Mouse (Mus musculus) liver, postnatal 0 days (tissue): ENCODE measurements at regions not wholly inside any gene's neighbourhood (a gene's known extent, or its start where the extent isn't known, plus 50 kb on each side); places are given as distances from the start of the nearest gene placed in this dataset.

Experiments used
- ATAC-seq: fragments of 200-750 bp; cut with Nextera tagmentation; 2 replicates; pipeline ENCODE4 v1.8.0; 2017; ENCODE audit warnings: mild to moderate bottlenecking, moderate library complexity
- DNase-seq: peaks from one replicate; pipeline ENCODE4 v3.0.0-alpha.2; 2016
- H3K27ac ChIP-seq: fragments of 300-500 bp; sonication (generic); 2 replicates; pipeline ENCODE4 v1.5.1; 2014; ENCODE audit warnings: antibody characterized with exemption, moderate library complexity, mild to moderate bottlenecking, low read depth
- H3K27me3 ChIP-seq: fragments of 300-500 bp; sonication (generic); 2 replicates; pipeline ENCODE4 v1.6.1; 2014; ENCODE audit warnings: low read length, control low read depth, mixed read lengths; ENCODE audit not compliant: insufficient read depth
- H3K36me3 ChIP-seq: fragments of 300-500 bp; sonication (generic); replicated peaks from 2 replicates; pipeline ENCODE4 v1.6.1; 2014; ENCODE audit warnings: mild to moderate bottlenecking, control low read depth, low read length, moderate library complexity, mixed read lengths; ENCODE audit not compliant: insufficient read depth
- H3K4me1 ChIP-seq: fragments of 300-500 bp; sonication (generic); 2 replicates; pipeline ENCODE4 v1.6.1; 2014; ENCODE audit warnings: antibody characterized with exemption, mild to moderate bottlenecking, control low read depth; ENCODE audit not compliant: insufficient read depth
- H3K4me2 ChIP-seq: fragments of 300-500 bp; sonication (generic); 2 replicates; pipeline ENCODE4 v1.6.1; 2014; ENCODE audit warnings: low read depth, mild to moderate bottlenecking, low read length, moderate library complexity, mixed read lengths
- H3K4me3 ChIP-seq: fragments of 300-500 bp; sonication (generic); 2 replicates; pipeline ENCODE4 v1.5.1; 2014; ENCODE audit warnings: low read depth, low read length
- H3K9ac ChIP-seq: fragments of 300-500 bp; sonication (generic); replicated peaks from 2 replicates; pipeline ENCODE4 v1.6.1; 2014; ENCODE audit warnings: mild to moderate bottlenecking, moderate library complexity
- H3K9me3 ChIP-seq: fragments of 300-500 bp; sonication (generic); 2 replicates; pipeline ENCODE4 v1.6.1; 2016; ENCODE audit warnings: mild to moderate bottlenecking, control low read depth, low read length, mixed read lengths
- CTCF ChIP-seq: sonication (generic); IDR thresholded peaks from 2 replicates; pipeline ENCODE4 v1.5.1; 2016; ENCODE audit warnings: antibody characterized with exemption, low read depth
- EP300 ChIP-seq: IDR thresholded peaks from 2 replicates; pipeline ENCODE4 v1.6.1; 2016; ENCODE audit warnings: antibody characterized with exemption, low read depth, mild to moderate bottlenecking
- WGBS: fragments of 180-500 bp; shearing (Covaris S2); extraction: QIAGEN DNeasy Blood & Tissue Kit; methylation state at CpG from one replicate; pipeline ENCODE4 v1.1.7; 2014; ENCODE audit not compliant: insufficient replicate concordance; 5-methylcytosine and 5-hydroxymethylcytosine counted together

GRCm38 (mm10) chr1:80036436-80036835 lies 175.5 kb upstream of the Serpine2 start:
- H3K36me3 ChIP-seq: no peaks in the 10 kb centered on the region
- no peaks in the 10 kb centered on the region for H3K9me3 ChIP-seq
- ATAC-seq (no peak), DNase-seq (no peak)
- no peak overlapping the region for H3K4me3 ChIP-seq
- TF ChIP-seq CTCF: no peak
- TF ChIP-seq EP300: no peak
- 90% methylated on average over 4 of the region's 4 CpGs for WGBS
- no peak overlapping the region for H3K4me2 ChIP-seq
- no peak overlapping the region for H3K9ac ChIP-seq
- H3K4me1 ChIP-seq: peaks cover 13% of the 10 kb centered on the region
- no peak overlapping the region for H3K27ac ChIP-seq
- H3K27me3 ChIP-seq: no peaks in the 10 kb centered on the region

GRCm38 (mm10) chr1:80033522-80033921 lies 172.5 kb upstream of the Serpine2 start:
- Histone ChIP-seq H3K9ac (no peak overlapping the region), H3K4me1 (peaks cover 31% of the 10 kb centered on the region), H3K36me3 (no peaks in the 10 kb centered on the region), H3K4me3 (no peak overlapping the region), H3K4me2 (no peak overlapping the region), H3K27ac (no peak overlapping the region), H3K9me3 (no peaks in the 10 kb centered on the region), H3K27me3 (no peaks in the 10 kb centered on the region)
- ATAC-seq (no peak), DNase-seq (no peak)
- WGBS: 52% methylated on average over 6 of the region's 6 CpGs
- TF ChIP-seq CTCF (no peak), EP300 (no peak)

GRCm38 (mm10) chr1:80033121-80033520 lies 172.1 kb upstream of the Serpine2 start:
- DNase-seq (no peak), ATAC-seq (no peak)
- WGBS: 64% methylated on average over 2 of the region's 2 CpGs
- Histone ChIP-seq H3K4me3 (no peak overlapping the region), H3K4me2 (no peak overlapping the region), H3K9ac (no peak overlapping the region), H3K27me3 (no peaks in the 10 kb centered on the region), H3K36me3 (no peaks in the 10 kb centered on the region), H3K27ac (no peak overlapping the region), H3K4me1 (peaks cover 31% of the 10 kb centered on the region), H3K9me3 (no peaks in the 10 kb centered on the region)
- no peak for TF ChIP-seq EP300
- no peak for TF ChIP-seq CTCF

- H3K4me1 ChIP-seq: peaks cover 31% of the 10 kb centered on the region
- H3K9ac ChIP-seq: no peak overlapping the region
- H3K4me3 ChIP-seq: no peak overlapping the region
- no peak overlapping the region for H3K4me2 ChIP-seq
- no peaks in the 10 kb centered on the region for H3K27me3 ChIP-seq
- no peak overlapping the region for H3K27ac ChIP-seq
- no peaks in the 10 kb centered on the region for H3K9me3 ChIP-seq
- no peaks in the 10 kb centered on the region for H3K36me3 ChIP-seq
- no peak for TF ChIP-seq EP300
- no peak for TF ChIP-seq CTCF
- DNase-seq (no peak), ATAC-seq (no peak)
Observed at GRCm38 (mm10) chr1:80032464-80032863, 171.5 kb upstream of the Serpine2 start.

- DNase-seq (no peak), ATAC-seq (peak; percentile 47)
- H3K27ac ChIP-seq: peak overlapping the region; percentile 74
- H3K36me3 ChIP-seq: no peaks in the 10 kb centered on the region
- H3K4me1 ChIP-seq: peaks cover 31% of the 10 kb centered on the region
- TF ChIP-seq CTCF (no peak), EP300 (no peak)
- H3K27me3 ChIP-seq: no peaks in the 10 kb centered on the region
- WGBS: 65% methylated on average over 1 of the region's 1 CpGs
- H3K9me3 ChIP-seq: no peaks in the 10 kb centered on the region
- H3K4me3 ChIP-seq: peak overlapping the region; percentile 9; the same call in 1 of the 2 replicates
- no peak overlapping the region; the same call in 1 of the 2 replicates for H3K9ac ChIP-seq
- peak overlapping the region; percentile 58 for H3K4me2 ChIP-seq
Observed at GRCm38 (mm10) chr1:80030635-80031034, 169.7 kb upstream of the Serpine2 start.

- peaks cover 31% of the 10 kb centered on the region for H3K4me1 ChIP-seq
- peak overlapping the region; percentile 74 for H3K27ac ChIP-seq
- TF ChIP-seq CTCF (no peak), EP300 (peak; percentile 98)
- H3K4me3 ChIP-seq: peak overlapping the region; percentile 9; the same call in 1 of the 2 replicates
- H3K27me3 ChIP-seq: no peaks in the 10 kb centered on the region
- no peak overlapping the region; the same call in 1 of the 2 replicates for H3K9ac ChIP-seq
- no peaks in the 10 kb centered on the region for H3K36me3 ChIP-seq
- no peaks in the 10 kb centered on the region for H3K9me3 ChIP-seq
- DNase-seq (peak; percentile 39), ATAC-seq (peak; percentile 99)
- H3K4me2 ChIP-seq: peak overlapping the region; percentile 58
- WGBS: 41% methylated on average over 3 of the region's 3 CpGs
Observed at GRCm38 (mm10) chr1:80030224-80030623, 169.2 kb upstream of the Serpine2 start.
